Mouse (Mus musculus) lung, embryonic 15.5 days (tissue): Measurements from ENCODE around the gene Elavl1. TPM values are rescaled to one million over a fixed set of nuclear protein-coding genes. Genes with fewer than 3 reads are reported as not detected.

Source experiments
- ATAC-seq: fragments of 200-750 bp; cut with Nextera tagmentation; 2 replicates; pipeline ENCODE4 v1.8.0; 2017; ENCODE audit warnings: moderate number of reproducible peaks, borderline replicate concordance; ENCODE audit not compliant: low FRiP score, low TSS enrichment; ENCODE audit errors: extremely low read depth
- H3K27ac ChIP-seq: fragments of 300-500 bp; sonication (generic); 2 replicates; pipeline ENCODE4 v1.5.1; 2015; ENCODE audit warnings: moderate library complexity, mild to moderate bottlenecking, inconsistent platforms
- H3K27me3 ChIP-seq: fragments of 300-500 bp; sonication (generic); 2 replicates; pipeline ENCODE4 v1.6.1; 2015; ENCODE audit warnings: inconsistent platforms
- H3K36me3 ChIP-seq: fragments of 300-500 bp; sonication (generic); 2 replicates; pipeline ENCODE4 v1.6.1; 2015; ENCODE audit warnings: inconsistent platforms
- H3K4me1 ChIP-seq: fragments of 300-500 bp; sonication (generic); 2 replicates; pipeline ENCODE4 v1.6.1; 2015; ENCODE audit warnings: inconsistent platforms
- H3K4me2 ChIP-seq: fragments of 300-500 bp; sonication (generic); 2 replicates; pipeline ENCODE4 v1.6.1; 2015; ENCODE audit warnings: inconsistent platforms, mild to moderate bottlenecking, moderate library complexity
- H3K4me3 ChIP-seq: fragments of 300-500 bp; sonication (generic); 2 replicates; pipeline ENCODE4 v1.5.1; 2015; ENCODE audit warnings: mild to moderate bottlenecking, inconsistent platforms
- H3K9ac ChIP-seq: fragments of 300-500 bp; sonication (generic); 2 replicates; pipeline ENCODE4 v1.6.1; 2015; ENCODE audit warnings: inconsistent platforms
- H3K9me3 ChIP-seq: fragments of 300-500 bp; sonication (generic); 2 replicates; pipeline ENCODE4 v1.6.1; 2016; ENCODE audit warnings: inconsistent platforms
- WGBS: fragments of 180-500 bp; shearing (Covaris S2); methylation state at CpG from one replicate; pipeline ENCODE4 v1.1.7; 2015; 5-methylcytosine and 5-hydroxymethylcytosine counted together
- polyA plus RNA-seq: library from polyadenylated mRNA; unstranded; fragments of >200 nt; fragmentation: Nextera tagmentation; extraction: Ambion mirVana; gene quantifications from 2 replicates; pipeline ENCODE4 v1.2.1, GENCODE M21; 2015

Elavl1 gene
- polyA plus RNA-seq, 1 experiment from 2014 or later, result 270 TPM

- Histone ChIP-seq H3K4me1 (peaks cover 26% of the 10 kb centered on the region), H3K36me3 (peaks cover 24% of the 10 kb centered on the region), H3K27me3 (no peaks in the 10 kb centered on the region), H3K9ac (no peak overlapping the region), H3K27ac (no peak overlapping the region), H3K4me3 (no peak overlapping the region), H3K4me2 (no peak overlapping the region), H3K9me3 (no peaks in the 10 kb centered on the region)
- 87% methylated on average over 1 of the region's 1 CpGs for WGBS
- no peak for ATAC-seq
These were observed 4.8 kb downstream of the Elavl1 start for GRCm38 (mm10) chr8:4320404-4320803.

- Histone ChIP-seq H3K4me1 (peaks cover 26% of the 10 kb centered on the region), H3K27ac (no peak overlapping the region), H3K9ac (no peak overlapping the region), H3K9me3 (no peaks in the 10 kb centered on the region), H3K4me3 (no peak overlapping the region), H3K36me3 (peaks cover 24% of the 10 kb centered on the region), H3K27me3 (no peaks in the 10 kb centered on the region), H3K4me2 (no peak overlapping the region)
- 96% methylated on average over 11 of the region's 11 CpGs for WGBS
- no peak for ATAC-seq
These were observed 5.7 kb downstream of the Elavl1 start for GRCm38 (mm10) chr8:4319573-4319872.

- no peak for ATAC-seq
- Histone ChIP-seq H3K4me2 (no peak overlapping the region), H3K4me1 (peaks cover 26% of the 10 kb centered on the region), H3K9me3 (no peaks in the 10 kb centered on the region), H3K9ac (no peak overlapping the region), H3K27me3 (no peaks in the 10 kb centered on the region), H3K36me3 (peaks cover 24% of the 10 kb centered on the region), H3K27ac (no peak overlapping the region), H3K4me3 (no peak overlapping the region)
- WGBS, result 75% methylated on average over 2 of the region's 2 CpGs
These were observed 6.2 kb downstream of the Elavl1 start for GRCm38 (mm10) chr8:4318796-4319572.

GRCm38 (mm10) chr8:4318124-4318523 is 7.1 kb downstream of the Elavl1 start:
- Histone ChIP-seq H3K4me1 (peaks cover 17% of the 10 kb centered on the region), H3K9ac (no peak overlapping the region), H3K36me3 (peaks cover 24% of the 10 kb centered on the region), H3K27ac (no peak overlapping the region), H3K4me3 (no peak overlapping the region), H3K4me2 (no peak overlapping the region), H3K27me3 (no peaks in the 10 kb centered on the region), H3K9me3 (no peaks in the 10 kb centered on the region)
- no peak for ATAC-seq
- 86% methylated on average over 5 of the region's 5 CpGs for WGBS

DNA sequence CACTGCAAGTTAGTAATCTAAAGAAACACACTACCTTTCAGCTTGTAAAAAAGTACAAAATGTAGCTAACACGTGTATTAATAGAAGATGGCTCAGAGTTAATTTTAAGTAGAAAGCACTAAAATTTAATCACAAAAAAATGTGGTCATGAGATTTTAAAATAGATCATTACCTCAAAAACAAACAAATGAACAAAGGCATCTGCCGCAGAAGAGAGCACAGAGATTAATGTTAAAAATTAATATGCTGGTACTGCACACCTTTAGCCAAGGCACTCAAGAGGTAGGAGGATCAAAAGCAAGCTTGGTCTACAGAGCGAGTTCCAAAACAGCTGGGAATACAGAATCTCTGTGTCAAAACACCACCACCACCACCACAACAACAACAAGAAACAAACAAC is 10.4 kb downstream of the Elavl1 start:
- peaks cover 26% of the 10 kb centered on the region for H3K36me3 ChIP-seq
- no peaks in the 10 kb centered on the region for H3K4me1 ChIP-seq
- no peaks in the 10 kb centered on the region for H3K9me3 ChIP-seq
- no peak overlapping the region for H3K9ac ChIP-seq
- no peaks in the 10 kb centered on the region for H3K27me3 ChIP-seq
- H3K27ac ChIP-seq, result no peak overlapping the region
- no peak overlapping the region for H3K4me2 ChIP-seq
- WGBS, result 90% methylated on average over 3 of the region's 3 CpGs
- no peak for ATAC-seq
- H3K4me3 ChIP-seq, result no peak overlapping the region

DNA sequence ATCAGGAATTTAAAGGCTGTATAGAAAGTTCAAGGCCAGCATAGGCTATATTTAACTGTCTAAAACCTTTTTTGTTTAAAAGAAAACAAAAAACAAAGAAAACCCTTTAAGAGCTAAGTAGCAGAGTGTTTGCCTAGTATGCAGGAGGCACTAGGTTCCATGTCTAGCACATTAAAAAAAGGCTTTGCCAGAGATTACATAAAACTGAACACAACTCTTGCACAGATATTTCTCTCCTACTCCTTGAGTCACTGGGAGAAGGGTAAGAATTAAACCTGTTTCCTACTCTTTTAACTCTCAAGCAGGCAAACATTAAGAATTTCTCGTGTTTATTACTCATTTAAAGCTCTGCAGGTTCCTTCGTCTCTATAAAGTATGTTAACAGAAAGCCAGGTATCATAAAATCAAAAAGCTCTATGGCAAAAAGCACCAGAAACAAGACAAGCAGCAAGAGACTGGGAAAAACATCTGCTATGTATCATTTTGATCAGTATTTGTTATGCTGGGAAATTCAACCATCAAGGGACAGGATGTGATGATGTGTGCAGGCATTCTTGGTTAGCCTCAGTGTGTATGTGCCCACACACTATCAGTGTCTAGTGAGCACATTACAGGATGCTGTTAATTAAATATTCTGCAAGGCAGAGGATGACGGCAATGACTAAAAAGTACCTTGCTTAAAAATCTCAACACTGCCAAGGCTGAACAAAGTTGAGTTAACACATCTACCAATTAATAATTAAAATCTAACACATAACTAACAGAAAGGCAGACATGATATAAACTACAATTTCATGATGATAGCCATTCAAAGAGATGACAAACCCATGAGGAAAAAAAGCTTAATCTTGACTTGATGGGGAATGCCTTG is 11.7 kb downstream of the Elavl1 start:
- Histone ChIP-seq H3K27me3 (no peaks in the 10 kb centered on the region), H3K27ac (no peak overlapping the region), H3K36me3 (peaks cover 35% of the 10 kb centered on the region), H3K9me3 (no peaks in the 10 kb centered on the region), H3K4me2 (no peak overlapping the region), H3K4me1 (no peaks in the 10 kb centered on the region), H3K9ac (no peak overlapping the region), H3K4me3 (no peak overlapping the region)
- no peak for ATAC-seq
- WGBS, result 60% methylated on average over 3 of the region's 3 CpGs

GRCm38 (mm10) chr8:4312104-4312503 is 13.1 kb downstream of the Elavl1 start:
- Histone ChIP-seq H3K9me3 (no peaks in the 10 kb centered on the region), H3K27ac (no peak overlapping the region), H3K4me3 (no peak overlapping the region), H3K36me3 (peaks cover 44% of the 10 kb centered on the region), H3K9ac (no peak overlapping the region), H3K27me3 (no peaks in the 10 kb centered on the region), H3K4me1 (no peaks in the 10 kb centered on the region), H3K4me2 (no peak overlapping the region)
- ATAC-seq, result no peak

GRCm38 (mm10) chr8:4305838-4306237 is 19.4 kb downstream of the Elavl1 start:
- Histone ChIP-seq H3K9ac (no peak overlapping the region), H3K36me3 (peaks cover 86% of the 10 kb centered on the region), H3K9me3 (no peaks in the 10 kb centered on the region), H3K4me1 (no peaks in the 10 kb centered on the region), H3K4me3 (no peak overlapping the region), H3K27me3 (no peaks in the 10 kb centered on the region), H3K4me2 (no peak overlapping the region), H3K27ac (no peak overlapping the region)
- no peak for ATAC-seq
- 74% methylated on average over 2 of the region's 2 CpGs for WGBS

GRCm38 (mm10) chr8:4304124-4304547 is 21.1 kb downstream of the Elavl1 start:
- Histone ChIP-seq H3K27ac (no peak overlapping the region), H3K4me3 (no peak overlapping the region), H3K27me3 (no peaks in the 10 kb centered on the region), H3K36me3 (peaks cover 83% of the 10 kb centered on the region), H3K9me3 (no peaks in the 10 kb centered on the region), H3K4me1 (no peaks in the 10 kb centered on the region), H3K9ac (no peak overlapping the region), H3K4me2 (no peak overlapping the region)
- ATAC-seq, result no peak
- WGBS, result 73% methylated on average over 3 of the region's 3 CpGs

DNA sequence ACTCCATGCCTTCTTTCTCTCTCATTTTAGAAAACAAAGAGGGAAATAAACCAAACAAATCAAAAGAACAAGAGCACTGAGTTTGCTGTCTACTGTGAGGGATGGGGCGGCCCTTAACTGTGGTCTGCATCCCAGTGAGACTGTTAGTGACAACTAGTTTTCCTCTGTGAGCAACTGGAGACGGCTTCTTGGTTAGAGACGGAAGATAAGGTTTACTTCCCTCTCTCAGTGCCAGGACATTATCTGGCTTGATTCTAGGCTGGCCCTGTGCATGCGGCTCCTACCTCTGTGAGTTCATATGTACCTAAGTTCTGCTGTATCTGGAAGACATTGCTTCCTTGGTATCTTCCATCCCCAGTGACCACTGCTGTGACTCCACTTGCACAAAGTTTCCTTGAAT is 27.4 kb downstream of the Elavl1 start:
- Histone ChIP-seq H3K27me3 (no peaks in the 10 kb centered on the region), H3K4me1 (no peaks in the 10 kb centered on the region), H3K27ac (no peak overlapping the region), H3K4me2 (no peak overlapping the region), H3K9ac (no peak overlapping the region), H3K4me3 (no peak overlapping the region), H3K9me3 (no peaks in the 10 kb centered on the region), H3K36me3 (peaks cover 94% of the 10 kb centered on the region)
- 90% methylated on average over 4 of the region's 4 CpGs for whole genome bisulfite sequencing
- ATAC-seq, result no peak

- 88% methylated on average over 5 of the region's 5 CpGs for WGBS
- Histone ChIP-seq H3K27ac (no peak overlapping the region), H3K4me2 (no peak overlapping the region), H3K27me3 (no peaks in the 10 kb centered on the region), H3K9me3 (no peaks in the 10 kb centered on the region), H3K4me1 (no peaks in the 10 kb centered on the region), H3K9ac (no peak overlapping the region), H3K4me3 (no peak overlapping the region), H3K36me3 (peaks cover 93% of the 10 kb centered on the region)
- ATAC-seq, result no peak
These were observed 32.5 kb downstream of the Elavl1 start for GRCm38 (mm10) chr8:4292738-4293137.

DNA sequence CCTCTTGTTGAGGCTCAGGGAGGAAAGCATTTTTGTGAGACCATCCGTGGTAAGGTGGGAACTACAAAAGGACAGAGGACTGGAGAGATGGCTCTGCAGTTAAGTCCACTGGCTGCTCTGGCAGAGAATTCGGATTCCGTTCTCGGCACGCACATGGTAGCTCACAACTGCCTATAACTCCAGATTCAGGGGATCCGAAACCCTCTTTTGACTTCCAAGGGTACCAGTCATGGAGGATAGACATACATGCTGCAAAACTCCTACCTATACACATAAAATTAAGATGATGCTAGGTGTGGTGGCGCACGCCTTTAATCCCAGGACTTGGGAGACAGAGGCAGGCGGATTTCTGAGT is 49.1 kb downstream of the Elavl1 start:
- Histone ChIP-seq H3K9ac (peak overlapping the region; percentile 70), H3K27me3 (no peaks in the 10 kb centered on the region), H3K36me3 (peaks cover 22% of the 10 kb centered on the region), H3K4me2 (peak overlapping the region; percentile 74), H3K27ac (peak overlapping the region; percentile 41), H3K9me3 (no peaks in the 10 kb centered on the region), H3K4me3 (peak overlapping the region; percentile 71), H3K4me1 (peaks cover 10% of the 10 kb centered on the region)
- WGBS, result 22% methylated on average over 9 of the region's 9 CpGs
- ATAC-seq, result no peak
